Mouse (Mus musculus) stomach, embryonic 16.5 days (tissue): ENCODE measurements around the gene Tmem213. TPM values are rescaled to one million over a fixed set of nuclear protein-coding genes. Genes with fewer than 3 reads are reported as not detected.

Experiments
- ATAC-seq: fragments of 200-750 bp; cut with Nextera tagmentation; 2 replicates; pipeline ENCODE4 v1.8.0; 2017; ENCODE audit warnings: moderate number of reproducible peaks, moderate TSS enrichment; ENCODE audit not compliant: insufficient read depth, low FRiP score
- H3K27ac ChIP-seq: fragments of 300-500 bp; sonication (generic); 2 replicates; pipeline ENCODE4 v1.5.1; 2014; ENCODE audit warnings: low read length
- H3K27me3 ChIP-seq: fragments of 300-500 bp; sonication (generic); 2 replicates; pipeline ENCODE4 v1.6.1; 2014; ENCODE audit warnings: low read length, control low read depth, mixed read lengths; ENCODE audit not compliant: control insufficient read depth, insufficient read depth
- H3K36me3 ChIP-seq: fragments of 300-500 bp; sonication (generic); 2 replicates; pipeline ENCODE4 v1.6.1; 2014; ENCODE audit warnings: low read length; ENCODE audit not compliant: control insufficient read depth, insufficient read depth
- H3K4me1 ChIP-seq: fragments of 300-500 bp; sonication (generic); 2 replicates; pipeline ENCODE4 v1.6.1; 2014; ENCODE audit warnings: low read length, control low read depth, mixed read lengths; ENCODE audit not compliant: control insufficient read depth, insufficient read depth
- H3K4me2 ChIP-seq: fragments of 300-500 bp; sonication (generic); 2 replicates; pipeline ENCODE4 v1.6.1; 2014; ENCODE audit warnings: low read depth, low read length, mixed read lengths
- H3K4me3 ChIP-seq: fragments of 300-500 bp; sonication (generic); replicated peaks from 2 replicates; pipeline ENCODE4 v1.5.1; 2014; ENCODE audit warnings: mild to moderate bottlenecking, low read length
- H3K9ac ChIP-seq: fragments of 300-500 bp; sonication (generic); 2 replicates; pipeline ENCODE4 v1.6.1; 2014; ENCODE audit warnings: low read length
- H3K9me3 ChIP-seq: fragments of 300-500 bp; sonication (generic); replicated peaks from 2 replicates; pipeline ENCODE4 v1.6.1; 2016; ENCODE audit warnings: low read length, control low read depth; ENCODE audit not compliant: control insufficient read depth
- WGBS: fragments of 180-500 bp; shearing (Covaris S2); extraction: QIAGEN DNeasy Blood & Tissue Kit; methylation state at CpG from one replicate; pipeline ENCODE4 v1.1.7; 2014; 5-methylcytosine and 5-hydroxymethylcytosine counted together
- polyA plus RNA-seq: library from polyadenylated mRNA; unstranded; fragments of >200 nt; fragmentation: Nextera tagmentation; extraction: Ambion mirVana; gene quantifications from 2 replicates; pipeline ENCODE4 v1.2.1, GENCODE M21; 2015

Gene Tmem213
- polyA plus RNA-seq, 1 experiment from 2014 or later: 2.9 TPM

DNA sequence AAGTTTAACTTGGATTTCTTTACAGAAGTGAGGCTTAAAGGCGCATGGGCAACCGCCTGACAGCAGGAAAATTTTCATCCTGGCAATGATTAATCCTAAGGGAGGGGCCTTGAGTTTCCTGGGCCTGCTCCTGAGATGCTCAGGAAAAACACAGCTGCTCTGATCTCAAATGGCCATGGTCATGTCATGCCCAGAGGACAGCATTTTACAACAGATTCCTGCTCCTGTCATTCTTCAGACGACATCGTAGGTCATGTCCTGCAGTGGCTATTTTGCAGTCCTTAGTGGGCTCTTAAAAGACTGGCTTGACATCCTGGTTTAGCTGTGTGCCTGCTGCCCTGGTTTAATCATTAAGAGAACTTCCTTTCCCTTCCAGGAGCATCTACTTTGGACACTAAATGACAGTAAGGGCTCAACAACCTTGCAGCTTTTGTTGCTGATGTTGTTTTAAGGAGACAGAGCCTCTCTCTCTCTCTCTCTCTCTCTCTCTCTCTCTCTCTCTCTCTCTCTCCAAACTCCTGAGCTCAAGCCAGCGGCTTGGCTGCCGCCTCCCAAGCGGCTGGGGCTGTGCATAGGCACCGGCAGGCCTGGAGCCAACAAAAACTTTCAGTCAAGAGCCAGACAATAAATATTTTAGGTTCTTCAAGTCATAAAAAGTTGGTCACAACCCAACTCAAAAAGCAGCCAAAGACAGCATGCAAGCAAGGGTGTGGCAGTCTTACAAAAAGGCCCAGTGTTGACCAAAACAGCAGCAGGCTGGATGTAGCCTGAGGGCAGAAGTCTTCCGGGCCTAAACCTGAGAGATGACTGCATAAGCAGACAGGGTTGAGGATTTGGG, 35.3 kb downstream of the Tmem213 start:
- 33% methylated on average over 9 of the region's 9 CpGs for WGBS
- H3K36me3 ChIP-seq: no peaks in the 10 kb centered on the region
- no peaks in the 10 kb centered on the region for H3K27me3 ChIP-seq
- no peak overlapping the region for H3K4me3 ChIP-seq
- no peak overlapping the region for H3K9ac ChIP-seq
- no peaks in the 10 kb centered on the region for H3K9me3 ChIP-seq
- H3K4me2 ChIP-seq: no peak overlapping the region
- H3K27ac ChIP-seq: peak overlapping the region; percentile 50
- peak; percentile 59 for ATAC-seq
- peaks cover 17% of the 10 kb centered on the region; the same call in 1 of the 2 replicates for H3K4me1 ChIP-seq

DNA sequence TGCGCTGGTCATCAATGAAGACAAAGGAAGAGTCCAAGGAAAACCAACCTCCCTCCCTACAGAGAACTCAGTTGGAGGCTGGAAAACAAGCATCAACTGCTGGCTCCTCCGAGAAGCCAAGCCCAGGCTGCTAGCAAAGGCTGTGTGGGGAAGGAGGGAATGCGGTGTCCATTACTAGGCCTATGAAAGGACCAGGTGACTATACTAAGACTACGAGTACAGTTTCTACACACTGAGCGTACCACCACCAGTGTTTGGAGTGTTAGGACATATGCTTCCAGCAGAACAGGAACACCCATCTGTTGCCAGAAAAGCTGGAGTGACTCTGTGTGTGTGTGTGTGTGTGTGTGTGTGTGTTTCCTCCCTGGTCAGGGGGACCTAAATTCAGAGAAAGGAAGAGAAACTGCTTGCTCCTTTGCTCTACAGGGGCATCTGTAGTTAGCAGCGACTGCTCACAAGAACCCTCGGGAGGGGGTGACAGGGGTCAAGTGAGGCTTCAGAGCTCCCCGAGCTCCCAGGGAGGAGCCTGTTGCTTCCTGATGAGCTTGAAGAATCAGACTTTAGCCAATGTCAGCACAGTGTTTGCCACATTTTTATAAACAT, 36.5 kb downstream of the Tmem213 start:
- no peak for ATAC-seq
- Histone ChIP-seq H3K9ac (no peak overlapping the region), H3K27ac (no peak overlapping the region), H3K9me3 (no peaks in the 10 kb centered on the region), H3K4me1 (peaks cover 17% of the 10 kb centered on the region; the same call in 1 of the 2 replicates), H3K36me3 (no peaks in the 10 kb centered on the region), H3K27me3 (no peaks in the 10 kb centered on the region), H3K4me2 (no peak overlapping the region), H3K4me3 (no peak overlapping the region)
- 60% methylated on average over 8 of the region's 8 CpGs for WGBS

DNA sequence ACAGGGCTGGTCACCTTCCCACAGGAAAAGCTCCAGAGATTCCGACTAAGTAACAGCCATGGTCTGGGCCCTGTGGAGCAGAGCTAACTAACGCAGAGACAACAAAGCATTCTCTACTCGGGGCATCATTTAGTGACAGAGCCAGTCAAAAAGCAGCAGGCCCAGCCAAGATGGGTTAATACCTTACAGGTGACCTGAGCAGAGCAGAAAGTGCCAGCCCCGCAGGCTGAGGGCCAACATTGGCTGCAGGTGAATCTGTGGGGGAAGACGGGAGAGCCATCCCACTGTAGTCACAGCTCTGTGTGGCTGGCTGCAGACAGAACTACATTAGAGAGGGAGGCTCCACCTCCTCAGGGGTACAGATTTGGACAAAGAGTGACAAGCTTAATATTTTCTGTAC, 38.2 kb downstream of the Tmem213 start:
- Histone ChIP-seq H3K9ac (no peak overlapping the region), H3K4me1 (peaks cover 17% of the 10 kb centered on the region; the same call in 1 of the 2 replicates), H3K4me3 (no peak overlapping the region), H3K4me2 (no peak overlapping the region), H3K36me3 (no peaks in the 10 kb centered on the region), H3K9me3 (no peaks in the 10 kb centered on the region), H3K27ac (no peak overlapping the region), H3K27me3 (no peaks in the 10 kb centered on the region)
- ATAC-seq: no peak
- 87% methylated on average over 5 of the region's 5 CpGs for WGBS

DNA sequence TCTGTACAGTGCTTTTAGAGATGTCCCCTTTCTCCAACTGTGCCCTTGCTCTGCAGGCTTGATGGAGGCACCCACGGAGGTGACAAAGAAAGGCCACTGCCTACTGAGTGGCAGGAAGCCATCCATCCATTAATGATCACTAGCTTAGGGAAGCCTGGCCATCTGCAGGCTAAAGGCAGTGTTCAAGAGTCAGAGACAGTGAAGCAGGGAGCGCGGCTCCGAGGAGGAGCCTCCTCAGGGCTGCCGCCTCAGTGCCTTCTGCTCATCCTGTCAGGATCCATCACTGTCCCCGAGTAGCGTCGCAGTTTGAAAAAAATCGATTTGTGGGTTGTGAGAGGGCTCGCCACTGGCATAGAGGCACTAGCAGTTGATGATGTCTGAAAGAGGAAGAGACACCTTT, 39.6 kb downstream of the Tmem213 start:
- Histone ChIP-seq H3K4me3 (no peak overlapping the region), H3K4me1 (peaks cover 17% of the 10 kb centered on the region; the same call in 1 of the 2 replicates), H3K9me3 (no peaks in the 10 kb centered on the region), H3K36me3 (no peaks in the 10 kb centered on the region), H3K4me2 (no peak overlapping the region), H3K27me3 (no peaks in the 10 kb centered on the region), H3K9ac (no peak overlapping the region), H3K27ac (no peak overlapping the region)
- WGBS: 85% methylated on average over 10 of the region's 10 CpGs
- ATAC-seq: no peak

DNA sequence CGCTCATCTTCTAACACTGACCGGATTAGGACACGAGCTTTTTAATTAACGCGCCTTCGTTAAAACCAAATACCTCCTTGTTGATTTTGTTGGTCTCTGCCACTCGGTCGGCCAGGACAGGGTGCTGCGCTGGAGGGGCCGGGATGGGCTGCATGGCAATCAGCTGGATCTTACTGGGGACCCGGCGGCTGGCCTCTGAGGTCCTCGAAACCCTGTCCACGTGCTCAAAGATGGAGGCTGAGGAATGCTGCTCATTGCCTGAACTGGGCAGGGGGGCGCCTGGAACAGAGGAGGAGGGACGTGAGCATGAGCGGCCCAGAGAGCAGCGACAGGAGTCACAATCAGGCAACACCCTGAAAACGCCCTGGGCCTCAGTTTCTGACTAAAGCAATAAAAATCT, 40.4 kb downstream of the Tmem213 start:
- Histone ChIP-seq H3K4me3 (no peak overlapping the region), H3K4me1 (peaks cover 10% of the 10 kb centered on the region; the same call in 1 of the 2 replicates), H3K27ac (no peak overlapping the region), H3K9me3 (no peaks in the 10 kb centered on the region), H3K36me3 (no peaks in the 10 kb centered on the region), H3K27me3 (no peaks in the 10 kb centered on the region), H3K9ac (no peak overlapping the region), H3K4me2 (no peak overlapping the region)
- no peak for ATAC-seq
- 93% methylated on average over 19 of the region's 19 CpGs for WGBS

DNA sequence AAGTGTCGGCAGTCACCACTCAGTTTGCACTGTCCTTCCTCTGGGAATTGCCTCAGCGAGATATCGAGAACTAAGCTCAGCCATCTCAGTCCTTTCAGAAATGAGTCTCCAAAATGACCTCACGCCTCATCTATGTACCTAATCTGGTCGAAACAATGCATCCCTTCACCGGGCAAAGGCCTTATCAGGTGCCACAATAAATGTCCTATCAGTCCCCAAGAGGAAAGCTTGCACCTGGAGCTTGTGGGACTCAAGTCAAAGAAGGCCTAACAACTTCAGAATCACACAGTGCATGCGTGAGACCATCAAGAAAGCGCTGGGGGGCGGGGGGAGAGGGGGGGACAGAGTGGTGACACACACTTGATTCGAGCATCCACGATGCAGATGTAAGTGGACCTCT, 43.2 kb downstream of the Tmem213 start:
- Histone ChIP-seq H3K4me1 (no peaks in the 10 kb centered on the region), H3K27me3 (no peaks in the 10 kb centered on the region), H3K9me3 (no peaks in the 10 kb centered on the region), H3K9ac (no peak overlapping the region), H3K36me3 (no peaks in the 10 kb centered on the region), H3K4me3 (no peak overlapping the region), H3K27ac (no peak overlapping the region), H3K4me2 (no peak overlapping the region)
- no peak for ATAC-seq
- WGBS: 68% methylated on average over 11 of the region's 11 CpGs

DNA sequence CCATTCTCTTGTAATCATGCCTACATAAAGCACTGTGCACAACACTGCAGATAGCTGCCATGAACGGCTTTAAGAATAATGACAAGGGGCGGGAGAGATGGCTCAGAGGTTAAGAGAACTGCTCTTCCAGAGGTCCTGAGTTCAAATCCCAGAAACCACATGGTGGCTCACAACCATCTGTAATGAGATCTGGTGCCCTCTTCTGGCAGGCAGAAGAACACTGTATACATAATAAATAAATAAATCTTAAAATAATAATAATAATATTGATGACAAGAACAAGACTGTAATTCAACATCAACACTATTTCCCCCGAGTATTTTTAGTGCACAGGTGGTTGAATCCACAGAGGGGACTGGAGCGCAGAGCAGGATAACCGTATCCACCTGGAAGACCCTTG, 47.1 kb downstream of the Tmem213 start:
- H3K9ac ChIP-seq: no peak overlapping the region
- no peaks in the 10 kb centered on the region for H3K4me1 ChIP-seq
- no peak overlapping the region for H3K4me3 ChIP-seq
- no peaks in the 10 kb centered on the region for H3K9me3 ChIP-seq
- H3K36me3 ChIP-seq: no peaks in the 10 kb centered on the region
- no peak for ATAC-seq
- no peak overlapping the region for H3K4me2 ChIP-seq
- H3K27ac ChIP-seq: no peak overlapping the region
- no peaks in the 10 kb centered on the region for H3K27me3 ChIP-seq
- WGBS: 88% methylated on average over 5 of the region's 5 CpGs

DNA sequence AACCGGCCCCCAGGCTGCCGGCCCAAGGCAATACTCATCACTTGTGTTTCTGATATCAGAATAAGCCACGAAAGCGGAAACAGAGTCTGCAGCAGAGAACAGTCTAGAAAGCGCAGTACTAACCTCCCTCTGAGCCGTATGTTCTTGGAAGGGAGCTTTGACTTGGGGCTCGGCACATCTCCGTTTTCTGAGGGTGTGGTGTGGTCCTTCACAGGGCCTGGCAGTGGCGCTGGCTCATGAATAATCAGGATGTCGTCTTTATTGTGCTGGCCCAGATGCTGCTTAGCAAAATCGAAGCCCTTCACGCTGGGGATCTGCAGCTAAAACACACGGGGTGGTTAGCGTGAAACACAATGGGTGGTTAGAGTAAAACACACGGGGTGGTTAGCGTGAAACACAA, 48.9 kb downstream of the Tmem213 start:
- Histone ChIP-seq H3K4me2 (no peak overlapping the region), H3K9ac (no peak overlapping the region), H3K27ac (no peak overlapping the region), H3K36me3 (no peaks in the 10 kb centered on the region), H3K9me3 (no peaks in the 10 kb centered on the region), H3K27me3 (no peaks in the 10 kb centered on the region), H3K4me1 (no peaks in the 10 kb centered on the region), H3K4me3 (no peak overlapping the region)
- ATAC-seq: no peak
- 84% methylated on average over 16 of the region's 16 CpGs for WGBS

DNA sequence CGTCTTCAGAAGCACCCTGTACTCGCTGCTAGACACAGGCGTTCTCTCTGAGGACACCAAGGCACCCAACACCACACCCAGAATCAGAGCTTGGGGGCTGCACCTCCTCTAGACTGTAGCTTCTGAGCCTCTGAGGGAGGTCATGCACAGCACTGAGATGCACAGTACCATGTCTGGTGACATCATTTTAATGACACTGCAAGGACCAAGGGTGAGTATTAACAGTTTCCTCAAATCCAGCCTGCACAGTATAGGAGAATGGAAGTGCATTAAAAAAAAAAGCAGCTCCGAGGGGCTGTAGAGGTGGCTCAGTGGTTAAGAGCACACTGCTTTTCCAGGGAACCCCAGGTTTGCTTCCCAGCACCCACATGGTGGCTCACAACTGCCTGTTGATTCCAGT, 50.5 kb downstream of the Tmem213 start:
- 88% methylated on average over 4 of the region's 4 CpGs for WGBS

More for the DNA sequence above, 50.5 kb downstream of the Tmem213 start:
- Histone ChIP-seq H3K4me2 (no peak overlapping the region), H3K4me1 (no peaks in the 10 kb centered on the region), H3K4me3 (no peak overlapping the region), H3K27me3 (no peaks in the 10 kb centered on the region), H3K27ac (no peak overlapping the region), H3K36me3 (no peaks in the 10 kb centered on the region), H3K9ac (no peak overlapping the region), H3K9me3 (no peaks in the 10 kb centered on the region)
- no peak for ATAC-seq
